Mouse (Mus musculus): ENCODE results near the gene Cdc34. TPM values are rescaled to one million over a fixed set of nuclear protein-coding genes. Genes with fewer than 3 reads are reported as not detected.
A peak's percentile ranks its signal among the peaks of the same experiment; 100 is the strongest.

Gene Cdc34
- polyA plus RNA-seq, 1 experiment = 299 TPM

DNA sequence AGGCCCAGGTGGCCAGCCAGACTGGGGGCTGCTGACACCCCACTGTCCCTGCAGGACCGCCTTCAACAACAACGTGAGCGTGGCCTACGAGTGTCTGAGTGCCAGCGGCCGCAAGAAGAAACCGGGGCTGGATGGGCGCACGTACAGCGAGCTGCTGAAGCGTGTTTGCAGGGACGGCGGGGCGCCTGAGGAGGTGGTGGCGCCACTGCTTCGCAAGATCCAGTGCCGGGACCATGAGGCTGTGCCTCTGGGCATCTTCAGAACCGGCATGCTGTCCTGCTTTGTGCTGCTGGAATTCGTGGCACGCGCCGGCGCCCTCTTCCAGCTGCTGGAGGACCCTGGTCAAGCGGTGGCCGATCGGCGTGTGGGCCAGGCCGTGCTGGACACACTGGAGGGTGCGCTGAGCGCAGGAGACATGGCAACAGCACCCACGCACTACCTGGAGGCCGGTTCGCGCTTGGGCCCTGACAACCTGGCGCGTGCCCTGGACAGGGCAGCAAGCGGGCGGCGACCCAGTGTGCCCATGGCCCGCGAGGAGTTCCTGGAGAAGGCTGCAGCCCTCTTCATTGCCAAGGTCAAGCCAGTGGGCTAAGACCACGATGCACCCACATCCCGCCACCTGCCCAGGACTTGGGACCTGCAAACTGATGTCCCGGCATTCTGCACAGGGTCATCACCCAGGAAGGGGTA is 6.5 kb upstream of the Cdc34 start:
- H3K9me3 ChIP-seq (replicated peaks; ENCODE audit: control insufficient read depth, insufficient read depth, low read length, poor library complexity, severe bottlenecking) = no peaks in the 10 kb centered on the region
- no peaks in the 10 kb centered on the region for H3K36me3 ChIP-seq (ENCODE audit: control insufficient read depth, insufficient read depth, low read length, poor library complexity, severe bottlenecking)
- peak overlapping the region; percentile 49 for H3K4me3 ChIP-seq (ENCODE audit: low read depth, low read length)
- H3K9ac ChIP-seq (ENCODE audit: low read depth, poor library complexity, severe bottlenecking) = peak overlapping the region; percentile 21
- TF ChIP-seq CTCF (IDR thresholded peaks at IDR 0.05; ENCODE audit: low read depth, low read length) (peak; percentile 26), EP300 (IDR thresholded peaks at IDR 0.05; ENCODE audit: insufficient read depth, low read depth, low read length) (peak; percentile 79; the same call in 1 of the 2 replicates), POLR2A (IDR thresholded peaks at IDR 0.05; ENCODE audit: insufficient read depth, low read length) (no peak)
- H3K4me1 ChIP-seq (ENCODE audit: control insufficient read depth, insufficient read depth, low read length) = peaks cover 9% of the 10 kb centered on the region
- H3K27me3 ChIP-seq (ENCODE audit: control insufficient read depth, insufficient read depth, low read length, poor library complexity, severe bottlenecking) = no peaks in the 10 kb centered on the region
- no peak overlapping the region for H3K27ac ChIP-seq (ENCODE audit: insufficient read depth, low read length)

DNA sequence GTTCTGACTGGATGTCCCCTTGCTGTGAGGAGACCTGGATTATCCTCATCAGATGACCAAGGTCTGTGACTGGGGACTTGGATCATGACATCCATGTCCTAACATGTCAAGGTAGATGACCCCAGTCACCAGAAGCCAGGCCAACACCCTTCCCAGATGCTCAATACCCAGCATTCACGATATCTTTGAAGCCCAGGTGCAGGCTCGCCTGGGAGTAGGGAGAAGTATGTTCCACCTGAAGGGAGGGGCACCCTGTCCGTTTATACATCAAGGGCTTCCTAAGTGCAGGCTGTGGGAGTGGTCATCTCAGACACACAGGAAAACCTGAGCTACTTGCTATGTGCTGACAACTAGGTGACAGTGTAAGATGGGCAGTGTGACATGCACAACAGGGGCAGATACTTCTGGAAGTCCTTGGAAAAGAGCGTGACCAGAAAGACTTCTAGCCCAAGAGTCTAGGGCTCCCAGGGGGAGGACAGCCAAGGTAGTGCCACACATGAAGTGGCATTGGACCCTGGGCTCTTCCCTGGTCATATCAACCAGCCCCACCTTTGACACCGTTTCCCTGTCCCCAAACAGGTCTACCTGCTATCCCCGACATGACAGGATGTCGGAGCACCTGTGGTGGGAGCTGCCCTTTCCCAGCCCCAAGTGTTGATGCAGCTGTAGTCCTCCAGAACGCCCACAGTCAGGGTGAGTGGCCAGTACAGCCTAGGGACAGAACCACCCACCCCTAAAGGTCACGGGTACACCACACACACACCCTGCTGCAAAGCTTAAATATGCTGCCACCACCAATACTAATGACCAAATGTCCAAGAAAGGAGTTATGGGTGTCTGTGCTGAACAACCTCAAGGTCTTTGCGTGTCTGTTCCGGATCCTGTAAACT is 1.1 kb upstream of the Cdc34 start:
- Histone ChIP-seq H3K9ac (ENCODE audit: low read depth, poor library complexity, severe bottlenecking) (peak overlapping the region; percentile 27; the same call in 1 of the 2 replicates), H3K4me3 (ENCODE audit: low read depth, low read length) (peak overlapping the region; percentile 71), H3K9me3 (replicated peaks; ENCODE audit: control insufficient read depth, insufficient read depth, low read length, poor library complexity, severe bottlenecking) (no peaks in the 10 kb centered on the region), H3K36me3 (ENCODE audit: control insufficient read depth, insufficient read depth, low read length, poor library complexity, severe bottlenecking) (peaks cover 19% of the 10 kb centered on the region), H3K27ac (ENCODE audit: insufficient read depth, low read length) (peak overlapping the region; percentile 72), H3K27me3 (ENCODE audit: control insufficient read depth, insufficient read depth, low read length, poor library complexity, severe bottlenecking) (no peaks in the 10 kb centered on the region), H3K4me1 (ENCODE audit: control insufficient read depth, insufficient read depth, low read length) (peaks cover 5% of the 10 kb centered on the region)
- no peak for TF ChIP-seq POLR2A (IDR thresholded peaks at IDR 0.05; ENCODE audit: insufficient read depth, low read length)
- no peak for TF ChIP-seq CTCF (IDR thresholded peaks at IDR 0.05; ENCODE audit: low read depth, low read length)
- no peak for TF ChIP-seq EP300 (IDR thresholded peaks at IDR 0.05; ENCODE audit: insufficient read depth, low read depth, low read length)

DNA sequence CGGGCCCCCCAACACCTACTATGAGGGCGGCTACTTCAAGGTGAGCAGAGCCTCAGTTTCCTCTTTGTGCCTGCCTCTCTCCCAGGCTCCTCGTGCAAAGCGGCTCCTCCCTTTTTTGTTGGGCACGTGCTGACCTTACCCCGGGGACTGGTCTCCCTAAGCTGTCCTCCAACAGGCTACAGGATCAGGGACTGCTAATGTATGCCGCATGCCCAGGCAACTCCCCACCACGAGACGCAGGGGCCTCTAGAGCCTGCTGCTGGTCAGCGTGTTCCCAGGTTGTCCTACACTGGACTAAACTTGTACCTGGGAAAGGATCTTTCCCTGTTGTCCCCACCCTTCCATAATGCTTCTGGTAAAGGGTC is 538 bp downstream of the Cdc34 start:
- H3K9ac ChIP-seq (ENCODE audit: low read depth, poor library complexity, severe bottlenecking) = peak overlapping the region; percentile 83
- peak overlapping the region; percentile 52 for H3K27ac ChIP-seq (ENCODE audit: insufficient read depth, low read length)
- peak overlapping the region; percentile 93 for H3K4me3 ChIP-seq (ENCODE audit: low read depth, low read length)
- peaks cover 1% of the 10 kb centered on the region for H3K4me1 ChIP-seq (ENCODE audit: control insufficient read depth, insufficient read depth, low read length)
- no peaks in the 10 kb centered on the region for H3K9me3 ChIP-seq (replicated peaks; ENCODE audit: control insufficient read depth, insufficient read depth, low read length, poor library complexity, severe bottlenecking)
- peaks cover 36% of the 10 kb centered on the region for H3K36me3 ChIP-seq (ENCODE audit: control insufficient read depth, insufficient read depth, low read length, poor library complexity, severe bottlenecking)
- TF ChIP-seq CTCF (IDR thresholded peaks at IDR 0.05; ENCODE audit: low read depth, low read length) (no peak), POLR2A (IDR thresholded peaks at IDR 0.05; ENCODE audit: insufficient read depth, low read length) (no peak)
- H3K27me3 ChIP-seq (ENCODE audit: control insufficient read depth, insufficient read depth, low read length, poor library complexity, severe bottlenecking) = no peaks in the 10 kb centered on the region

DNA sequence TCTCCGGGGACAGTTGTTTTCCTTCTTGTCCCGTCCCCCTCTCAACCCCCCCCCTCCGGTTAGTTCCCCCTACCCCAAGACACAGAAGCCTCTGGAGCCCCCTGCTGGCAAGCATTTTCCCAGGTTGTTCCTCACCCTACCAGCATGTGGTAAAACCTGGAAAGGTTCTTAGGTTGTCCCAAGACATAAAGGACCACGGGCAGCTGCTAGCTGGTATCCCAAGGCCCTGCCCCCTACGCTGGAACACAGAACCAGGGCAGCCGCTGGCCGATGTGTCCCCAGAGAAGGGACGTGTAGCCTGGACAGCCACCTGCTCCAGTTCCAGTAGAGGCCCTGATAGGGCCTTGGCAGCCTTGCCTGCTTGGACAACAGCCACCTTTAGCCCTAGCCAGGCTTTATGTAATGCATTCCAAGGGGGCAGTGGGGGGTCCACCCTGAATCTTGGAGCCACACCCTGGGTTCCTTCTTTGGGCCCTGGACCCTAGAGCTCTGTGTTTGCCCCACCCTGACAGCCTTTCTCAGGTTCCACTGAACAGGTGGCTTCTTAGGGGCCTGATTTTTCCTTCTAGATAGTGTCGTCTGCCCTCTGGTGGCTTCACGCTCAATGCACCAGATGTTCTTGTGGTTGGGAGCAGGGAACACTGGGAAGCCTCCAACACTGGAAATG is 1.1 kb downstream of the Cdc34 start:
- Histone ChIP-seq H3K4me1 (ENCODE audit: control insufficient read depth, insufficient read depth, low read length) (peaks cover 1% of the 10 kb centered on the region), H3K27ac (ENCODE audit: insufficient read depth, low read length) (peak overlapping the region; percentile 52), H3K4me3 (ENCODE audit: low read depth, low read length) (peak overlapping the region; percentile 93), H3K36me3 (ENCODE audit: control insufficient read depth, insufficient read depth, low read length, poor library complexity, severe bottlenecking) (peaks cover 37% of the 10 kb centered on the region), H3K9ac (ENCODE audit: low read depth, poor library complexity, severe bottlenecking) (peak overlapping the region; percentile 83), H3K9me3 (replicated peaks; ENCODE audit: control insufficient read depth, insufficient read depth, low read length, poor library complexity, severe bottlenecking) (no peaks in the 10 kb centered on the region), H3K27me3 (ENCODE audit: control insufficient read depth, insufficient read depth, low read length, poor library complexity, severe bottlenecking) (no peaks in the 10 kb centered on the region)
- no peak for TF ChIP-seq POLR2A (IDR thresholded peaks at IDR 0.05; ENCODE audit: insufficient read depth, low read length)
- TF ChIP-seq EP300 (IDR thresholded peaks at IDR 0.05; ENCODE audit: insufficient read depth, low read depth, low read length) = no peak
- peak; percentile 60 for TF ChIP-seq CTCF (IDR thresholded peaks at IDR 0.05; ENCODE audit: low read depth, low read length)

DNA sequence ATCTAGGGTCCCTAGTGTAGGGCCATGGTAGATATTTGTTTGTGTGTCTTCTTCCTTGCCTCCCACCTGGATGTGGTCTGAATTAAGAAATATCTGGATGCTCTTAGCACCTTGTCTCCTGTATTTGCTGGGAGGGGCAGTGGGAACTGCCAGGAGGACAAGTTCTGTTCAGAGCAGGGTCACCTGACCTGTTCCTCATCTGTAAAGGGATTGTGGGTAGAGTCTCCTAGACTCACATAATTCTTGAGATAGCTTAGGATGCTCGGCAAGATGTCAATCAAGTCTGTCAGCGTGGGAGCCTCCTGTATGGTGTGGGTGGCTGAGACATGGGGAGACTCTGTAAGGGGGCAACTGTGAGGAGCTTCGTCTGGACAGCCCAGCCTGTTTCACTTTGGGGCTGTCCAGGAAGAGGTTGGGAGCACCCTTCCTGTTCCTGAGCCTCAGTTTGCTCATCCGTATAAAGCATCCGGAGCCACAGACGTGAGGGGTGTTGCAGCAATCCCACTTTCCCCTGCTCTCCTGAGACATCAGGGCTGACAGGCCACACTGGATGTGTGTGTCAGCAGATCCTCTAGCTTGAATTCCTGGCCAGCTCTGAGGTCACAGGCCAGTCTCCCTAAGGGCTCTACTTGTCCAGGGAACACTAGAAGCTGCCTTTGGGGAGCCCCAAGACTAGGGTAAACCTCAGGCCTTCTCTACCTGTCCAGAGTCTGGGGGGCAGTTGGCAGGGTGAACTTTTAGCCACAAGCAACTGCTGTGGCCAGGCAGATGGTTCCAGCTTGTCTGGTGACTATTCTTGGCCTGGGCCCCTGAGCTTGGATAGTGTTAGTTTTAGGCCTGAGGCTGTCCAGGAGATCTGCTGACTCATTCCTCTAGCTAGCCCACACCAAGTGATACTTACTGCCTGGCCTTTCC is 2.0 kb downstream of the Cdc34 start:
- Histone ChIP-seq H3K27ac (ENCODE audit: insufficient read depth, low read length) (peak overlapping the region; percentile 58), H3K9ac (ENCODE audit: low read depth, poor library complexity, severe bottlenecking) (peak overlapping the region; percentile 83), H3K9me3 (replicated peaks; ENCODE audit: control insufficient read depth, insufficient read depth, low read length, poor library complexity, severe bottlenecking) (no peaks in the 10 kb centered on the region), H3K36me3 (ENCODE audit: control insufficient read depth, insufficient read depth, low read length, poor library complexity, severe bottlenecking) (peaks cover 44% of the 10 kb centered on the region), H3K27me3 (ENCODE audit: control insufficient read depth, insufficient read depth, low read length, poor library complexity, severe bottlenecking) (no peaks in the 10 kb centered on the region), H3K4me1 (ENCODE audit: control insufficient read depth, insufficient read depth, low read length) (peaks cover 1% of the 10 kb centered on the region), H3K4me3 (ENCODE audit: low read depth, low read length) (peak overlapping the region; percentile 93)
- no peak for TF ChIP-seq CTCF (IDR thresholded peaks at IDR 0.05; ENCODE audit: low read depth, low read length)
- TF ChIP-seq EP300 (IDR thresholded peaks at IDR 0.05; ENCODE audit: insufficient read depth, low read depth, low read length) = no peak
- TF ChIP-seq POLR2A (IDR thresholded peaks at IDR 0.05; ENCODE audit: insufficient read depth, low read length) = no peak

Measured in ES-Bruce4 (cell line).